In the genomic region with DNA sequence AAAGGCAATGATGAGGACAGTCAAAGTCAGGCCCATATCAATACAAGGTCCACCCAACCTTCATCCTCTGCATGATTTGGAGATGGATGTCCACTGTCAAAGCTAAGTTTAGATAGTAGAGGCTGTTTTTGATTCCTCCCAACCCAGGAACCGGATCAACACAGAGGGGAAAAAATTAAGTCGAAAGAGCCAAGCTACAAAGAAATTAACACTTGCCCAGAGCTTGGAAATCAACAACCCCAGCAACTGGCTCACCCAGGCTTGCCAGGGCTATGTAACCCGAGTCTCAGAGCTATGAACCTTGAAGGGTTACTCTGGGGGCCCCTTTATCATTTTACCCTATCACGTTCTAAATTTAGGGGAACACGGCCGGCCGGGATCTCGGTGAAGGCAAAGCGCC, we compare ENCODE assay signal across 12 mouse cellular contexts. TPM values are rescaled to one million over a fixed set of nuclear protein-coding genes. Genes with fewer than 3 reads are reported as not detected.
DNase-seq lines count a peak whose midpoint lies in the region; ATAC-seq and TF ChIP-seq lines count a peak whose summit lies in the region.
"Had no signal": no experiment of that assay in that cellular context is flagged by ENCODE, and none has a peak within 500 bp of the region (broad histone marks: within the 10 kb centered on the region; RNA-seq: fewer than 3 reads in every experiment).

No protein-coding gene starts in this region.

- peak; percentile 13 for DNase-seq in cerebellum, adult 9-10 months
- no peak for DNase-seq in stomach, postnatal 0 days (ENCODE audit: low spot score)
- no peak for DNase-seq in limb, embryonic 14.5 days (ENCODE audit: low spot score)
- no peak for DNase-seq in urinary bladder, adult 2 months (ENCODE audit: low spot score)
- DNase-seq in lung, postnatal 4 days, result no peak
- DNase-seq in spleen, postnatal 36 days (ENCODE audit: low spot score in 2 of 2), result no peak
- DNase-seq: liver, embryonic 13.5 days had no signal

- no peak overlapping the region for H3K27ac ChIP-seq in stomach, embryonic 14.5 days (ENCODE audit: low read length)
- H3K27ac ChIP-seq in stomach, postnatal 0 days (replicated peaks), result no peak overlapping the region
- H3K27ac ChIP-seq in limb, embryonic 14.5 days (replicated peaks; ENCODE audit: low read depth, low read length), result peak overlapping the region; percentile 96
- H3K27ac ChIP-seq: heart, adult 2 months; liver, embryonic 13.5 days had no signal

- no peak overlapping the region for H3K9ac ChIP-seq in stomach, embryonic 14.5 days (replicated peaks; ENCODE audit: low read depth, low read length)
- H3K9ac ChIP-seq in stomach, postnatal 0 days (ENCODE audit: low read length), result no peak overlapping the region
- H3K9ac ChIP-seq in limb, embryonic 14.5 days (ENCODE audit: low read depth, low read length, severe bottlenecking), result peak overlapping the region; percentile 91
- H3K9ac ChIP-seq: liver, embryonic 13.5 days had no signal

- H3K4me2 ChIP-seq in stomach, embryonic 14.5 days (replicated peaks; ENCODE audit: low read depth, low read length), result no peak overlapping the region
- no peak overlapping the region for H3K4me2 ChIP-seq in stomach, postnatal 0 days (replicated peaks; ENCODE audit: low read depth)
- H3K4me2 ChIP-seq in limb, embryonic 14.5 days (replicated peaks; ENCODE audit: low read depth, low read length, severe bottlenecking), result peak overlapping the region; percentile 67
- H3K4me2 ChIP-seq: liver, embryonic 13.5 days had no signal

- TF ChIP-seq CTCF in stomach, postnatal 0 days (IDR thresholded peaks at IDR 0.05; ENCODE audit: low read depth), result no peak

- no peaks in the 10 kb centered on the region for H3K9me3 ChIP-seq in stomach, embryonic 14.5 days (ENCODE audit: control insufficient read depth, low read depth, low read length)
- H3K9me3 ChIP-seq in stomach, postnatal 0 days (ENCODE audit: control insufficient read depth, low read length), result no peaks in the 10 kb centered on the region
- no peaks in the 10 kb centered on the region for H3K9me3 ChIP-seq in limb, embryonic 14.5 days (ENCODE audit: control insufficient read depth, low read length)
- H3K9me3 ChIP-seq: liver, embryonic 13.5 days had no signal

- H3K4me1 ChIP-seq in stomach, embryonic 14.5 days (ENCODE audit: control insufficient read depth, insufficient read depth, low read length), result peaks cover 5% of the 10 kb centered on the region; the same call in 1 of the 2 replicates
- no peaks in the 10 kb centered on the region for H3K4me1 ChIP-seq in stomach, postnatal 0 days (replicated peaks; ENCODE audit: control insufficient read depth, insufficient read depth)
- H3K4me1 ChIP-seq in limb, embryonic 14.5 days (ENCODE audit: control insufficient read depth, insufficient read depth, low read length), result 0 out of 2 replicates have a peak, but pooled peaks cover 3% of the 10 kb centered on the region

- 7% methylated on average over 9 of the region's 9 CpGs for WGBS in stomach, embryonic 14.5 days
- WGBS in stomach, postnatal 0 days, result 5% methylated on average over 9 of the region's 9 CpGs
- 6% methylated on average over 9 of the region's 9 CpGs for WGBS in limb, embryonic 14.5 days

- H3K27me3 ChIP-seq in stomach, embryonic 14.5 days (ENCODE audit: control insufficient read depth, insufficient read depth, low read length), result peaks cover 60% of the 10 kb centered on the region
- H3K27me3 ChIP-seq in stomach, postnatal 0 days (ENCODE audit: control insufficient read depth, insufficient read depth, low read length), result peaks cover 25% of the 10 kb centered on the region
- H3K27me3 ChIP-seq in limb, embryonic 14.5 days (ENCODE audit: control insufficient read depth, insufficient read depth, low read length), result peaks cover 67% of the 10 kb centered on the region
- H3K27me3 ChIP-seq: Patski had no signal

- TF ChIP-seq EP300 in stomach, postnatal 0 days (optimal IDR thresholded peaks at IDR 0.05), result no peak

- H3K36me3 ChIP-seq in stomach, embryonic 14.5 days (ENCODE audit: control insufficient read depth, insufficient read depth, low read length), result no peaks in the 10 kb centered on the region
- H3K36me3 ChIP-seq in stomach, postnatal 0 days (ENCODE audit: control insufficient read depth, insufficient read depth, low read length), result no peaks in the 10 kb centered on the region
- 0 out of 2 replicates have a peak, but pooled peaks cover 3% of the 10 kb centered on the region for H3K36me3 ChIP-seq in limb, embryonic 14.5 days (ENCODE audit: control insufficient read depth, insufficient read depth, low read length)
- H3K36me3 ChIP-seq: liver, embryonic 13.5 days had no signal

- ATAC-seq in cerebellum, adult (ENCODE audit: insufficient number of reproducible peaks, low FRiP score, low TSS enrichment), result no peak
- no peak for ATAC-seq in stomach, embryonic 14.5 days (ENCODE audit: insufficient number of reproducible peaks, insufficient read depth, low FRiP score, low read depth)
- ATAC-seq in stomach, postnatal 0 days (ENCODE audit: low FRiP score, low TSS enrichment), result no peak
- no peak for ATAC-seq in limb, embryonic 14.5 days (ENCODE audit: low FRiP score, low read depth)
- ATAC-seq: Patski had no signal

- H3K4me3 ChIP-seq in stomach, embryonic 14.5 days (ENCODE audit: low read depth, low read length), result 0 out of 2 replicates have a peak overlapping the region, but pooled peaks have one; percentile 4
- H3K4me3 ChIP-seq in stomach, postnatal 0 days (ENCODE audit: low read depth, low read length), result no peak overlapping the region
- peak overlapping the region; percentile 66 for H3K4me3 ChIP-seq in limb, embryonic 14.5 days (replicated peaks; ENCODE audit: low read length)
- H3K4me3 ChIP-seq: liver, embryonic 13.5 days had no signal

- no peak for TF ChIP-seq POLR2A in limb, embryonic 14.5 days (IDR thresholded peaks at IDR 0.05; ENCODE audit: borderline replicate concordance, extremely low read depth, insufficient read depth, insufficient read length)

RNA-seq across cellular contexts. Expression of a gene that starts 1.7 kb away (rescaled TPM):
- 37.0 and 39.8 TPM in 2 replicates for polyA plus RNA-seq in stomach, embryonic 14.5 days (2014; fragmentation: Nextera tagmentation; extraction: Ambion mirVana)
- 15.1 and 15.9 TPM in 2 replicates for polyA plus RNA-seq in stomach, postnatal 0 days (2015; fragmentation: Nextera tagmentation; extraction: Ambion mirVana)
- 17.1 and 22.9 TPM in 2 replicates for polyA plus RNA-seq in limb, embryonic 14.5 days (2012; rRNA removed)
- polyA plus RNA-seq in limb, embryonic 14.5 days (2014; fragmentation: Nextera tagmentation; extraction: Ambion mirVana), result 41.8 and 41.9 TPM in 2 replicates
- polyA plus RNA-seq in urinary bladder, adult 2 months (2012; rRNA removed), result 8.0 and 13.2 TPM in 2 replicates

RNA-seq across cellular contexts. Expression of a gene that starts 2.1 kb away (rescaled TPM):
- polyA plus RNA-seq in stomach, embryonic 14.5 days (2014; fragmentation: Nextera tagmentation; extraction: Ambion mirVana), result not detected in 2 replicates
- polyA plus RNA-seq in stomach, postnatal 0 days (2015; fragmentation: Nextera tagmentation; extraction: Ambion mirVana), result 0.05 and 0.18 TPM in 2 replicates
- 58.8 and 83.5 TPM in 2 replicates for polyA plus RNA-seq in limb, embryonic 14.5 days (2012; rRNA removed)
- 36.5 and 41.5 TPM in 2 replicates for polyA plus RNA-seq in limb, embryonic 14.5 days (2014; fragmentation: Nextera tagmentation; extraction: Ambion mirVana)
- polyA plus RNA-seq in urinary bladder, adult 2 months (2012; rRNA removed), result 0.15 TPM in 1 of 2 replicates, not detected in the other
- polyA plus RNA-seq: cortical plate, adult 2 months had no signal

Comparison
In these comparisons a context has a peak if more than half of its experiments do, and no peak if none do; other contexts are left out.
1. RNA of a gene that starts 2.1 kb away (polyA plus RNA-seq): 36.5 to 83.5 TPM in limb, embryonic 14.5 days; 0.15 TPM in urinary bladder, adult 2 months, not detected in stomach, embryonic 14.5 days and 0.05 to 0.18 TPM in stomach, postnatal 0 days; every median in the first group is over 10 times any median in the second.